Mouse (Mus musculus) CH12.LX (cell line): ENCODE measurements around the gene Slc52a3. TPM values are rescaled to one million over a fixed set of nuclear protein-coding genes. Genes with fewer than 3 reads are reported as not detected.
A peak's percentile ranks its signal among the peaks of the same experiment; 100 is the strongest.

ENCODE experiments used
- DNase-seq: peaks from one replicate; pipeline ENCODE4 v3.0.0-alpha.2; 2013; ENCODE audit errors: extremely low read depth
- H3K27ac ChIP-seq: 2 replicates; pipeline ENCODE4 v1.5.1; 2012; ENCODE audit warnings: low read depth, mild to moderate bottlenecking, control low read depth, moderate library complexity; ENCODE audit not compliant: insufficient read depth
- H3K27me3 ChIP-seq: replicated peaks from 2 replicates; pipeline ENCODE3; 2012; ENCODE audit warnings: inconsistent platforms
- H3K36me3 ChIP-seq, 2 experiments: replicated peaks in 1 of 2; 2 replicates each; pipeline versions ENCODE3 to v1.6.1; 2012; ENCODE audit warnings: inconsistent platforms in 1 of 2, low read length in 1 of 2, mild to moderate bottlenecking in 1 of 2, mixed read lengths in 1 of 2, moderate library complexity in 1 of 2; ENCODE audit not compliant: control insufficient read depth in 1 of 2, insufficient read depth in 1 of 2
- H3K4me1 ChIP-seq, 2 experiments: 2 replicates each; pipeline ENCODE4 v1.6.1; 2012; ENCODE audit warnings: inconsistent platforms in 1 of 2, moderate library complexity in 1 of 2; ENCODE audit not compliant: insufficient read depth in 2 of 2, control insufficient read depth in 1 of 2
- H3K4me2 ChIP-seq: 2 replicates; pipeline ENCODE4 v1.6.1; 2012; ENCODE audit warnings: low read depth, mild to moderate bottlenecking, control low read depth; ENCODE audit not compliant: poor library complexity, insufficient read depth, severe bottlenecking
- H3K4me3 ChIP-seq, 3 experiments: fragments of 150-350 bp in 1 of 3; sonication (generic) in 1 of 3; replicated peaks in 1 of 3; 2 replicates each; pipeline versions ENCODE3 to v1.5.1; 2011 to 2012; ENCODE audit warnings: low read depth in 2 of 3, low read length in 2 of 3, mild to moderate bottlenecking in 2 of 3, moderate library complexity in 2 of 3, control low read depth in 1 of 3, improper control_type of control experiment in 1 of 3, inconsistent platforms in 1 of 3, mixed read lengths in 1 of 3; ENCODE audit not compliant: poor library complexity in 1 of 3
- H3K79me2 ChIP-seq: replicated peaks from 2 replicates; pipeline ENCODE4 v1.6.1; 2012; ENCODE audit warnings: mild to moderate bottlenecking, moderate library complexity; ENCODE audit not compliant: control insufficient read depth, poor library complexity, insufficient read depth, severe bottlenecking; ENCODE audit errors: extremely low read depth
- H3K9ac ChIP-seq: 2 replicates; pipeline ENCODE4 v1.6.1; 2012; ENCODE audit warnings: low read depth, mild to moderate bottlenecking, control low read depth, moderate library complexity; ENCODE audit not compliant: insufficient read depth
- H3K9me3 ChIP-seq: replicated peaks from 2 replicates; pipeline ENCODE3; 2012; ENCODE audit warnings: low read length, inconsistent platforms, mixed read lengths
- BHLHE40 ChIP-seq: IDR thresholded peaks from 2 replicates; pipeline ENCODE4 v1.6.1; 2011; ENCODE audit warnings: mild to moderate bottlenecking, low read depth, low read length, improper control_type of control experiment
- CHD2 ChIP-seq: IDR thresholded peaks from 2 replicates; pipeline ENCODE4 v1.6.1; 2011; ENCODE audit warnings: low read length, improper control_type of control experiment
- CTCF ChIP-seq, 2 experiments: IDR thresholded peaks in 1 of 2; conservative IDR thresholded peaks in 1 of 2; 2 replicates each; pipeline ENCODE4 v1.5.1; 2011 to 2012; ENCODE audit warnings: low read depth in 2 of 2, low read length in 2 of 2, improper control_type of control experiment in 1 of 2, inconsistent platforms in 1 of 2, mild to moderate bottlenecking in 1 of 2, moderate library complexity in 1 of 2
- ELF1 ChIP-seq: IDR thresholded peaks from 2 replicates; pipeline ENCODE4 v1.6.1; 2014; ENCODE audit warnings: low read depth, mild to moderate bottlenecking, inconsistent platforms, low read length, improper control_type of control experiment
- EP300 ChIP-seq: IDR thresholded peaks from 2 replicates; pipeline ENCODE4 v1.6.1; 2011; ENCODE audit warnings: low read length, improper control_type of control experiment
- ETS1 ChIP-seq: conservative IDR thresholded peaks from 2 replicates; pipeline ENCODE4 v1.6.1; 2012; ENCODE audit warnings: low read depth, mild to moderate bottlenecking, inconsistent platforms, low read length, improper control_type of control experiment, moderate library complexity
- HCFC1 ChIP-seq: IDR thresholded peaks from 2 replicates; pipeline ENCODE4 v1.6.1; 2012; ENCODE audit warnings: low read depth, mild to moderate bottlenecking, inconsistent platforms, low read length, improper control_type of control experiment
- IRF4 ChIP-seq: IDR thresholded peaks from 2 replicates; pipeline ENCODE4 v1.6.1; 2014; ENCODE audit warnings: low read depth, mild to moderate bottlenecking, inconsistent platforms, low read length, improper control_type of control experiment
- JUN ChIP-seq: IDR thresholded peaks from 2 replicates; pipeline ENCODE4 v1.6.1; 2011; ENCODE audit warnings: low read depth, mild to moderate bottlenecking, low read length, improper control_type of control experiment, moderate library complexity; ENCODE audit not compliant: insufficient read depth
- JUND ChIP-seq: conservative IDR thresholded peaks from 2 replicates; pipeline ENCODE4 v1.6.1; 2011; ENCODE audit warnings: low read depth, low read length, improper control_type of control experiment
- MAFK ChIP-seq: IDR thresholded peaks from 2 replicates; pipeline ENCODE4 v1.6.1; 2011; ENCODE audit warnings: low read length, improper control_type of control experiment; ENCODE audit not compliant: insufficient replicate concordance
- MAX ChIP-seq: IDR thresholded peaks from 2 replicates; pipeline ENCODE4 v1.6.1; 2011; ENCODE audit warnings: low read length, improper control_type of control experiment
- MAZ ChIP-seq: IDR thresholded peaks from 2 replicates; pipeline ENCODE4 v1.6.1; 2012; ENCODE audit warnings: low read depth, mild to moderate bottlenecking, inconsistent platforms, low read length, improper control_type of control experiment, moderate library complexity
- MEF2A ChIP-seq: IDR thresholded peaks from 2 replicates; pipeline ENCODE4 v1.6.1; 2014; ENCODE audit warnings: low read depth, mild to moderate bottlenecking, inconsistent platforms, low read length, improper control_type of control experiment, borderline replicate concordance
- NELFE ChIP-seq: IDR thresholded peaks from 2 replicates; pipeline ENCODE4 v1.6.1; 2011; ENCODE audit warnings: low read depth, low read length, improper control_type of control experiment
- POLR2A ChIP-seq: IDR thresholded peaks from 2 replicates; pipeline ENCODE4 v1.6.1; 2011; ENCODE audit warnings: low read depth, mild to moderate bottlenecking, improper control_type of control experiment, low read length
- POLR2AphosphoS2 ChIP-seq: IDR thresholded peaks from 2 replicates; pipeline ENCODE4 v1.6.1; 2011; ENCODE audit warnings: low read depth, low read length, improper control_type of control experiment
- RAD21 ChIP-seq: IDR thresholded peaks from 2 replicates; pipeline ENCODE4 v1.6.1; 2011; ENCODE audit warnings: low read depth, mild to moderate bottlenecking, low read length, improper control_type of control experiment, moderate library complexity
- SMC3 ChIP-seq: IDR thresholded peaks from 2 replicates; pipeline ENCODE4 v1.6.1; 2011; ENCODE audit warnings: low read depth, low read length, improper control_type of control experiment
- TBP ChIP-seq: conservative IDR thresholded peaks from 2 replicates; pipeline ENCODE4 v1.6.1; 2011; ENCODE audit warnings: low read depth, low read length, improper control_type of control experiment
- TCF12 ChIP-seq: IDR thresholded peaks from 2 replicates; pipeline ENCODE4 v1.6.1; 2014; ENCODE audit warnings: low read depth, mild to moderate bottlenecking, inconsistent platforms, low read length, improper control_type of control experiment
- UBTF ChIP-seq: IDR thresholded peaks from 2 replicates; pipeline ENCODE4 v1.6.1; 2012; ENCODE audit warnings: low read depth, mild to moderate bottlenecking, inconsistent platforms, low read length, improper control_type of control experiment, moderate library complexity
- USF1 ChIP-seq: IDR thresholded peaks from 2 replicates; pipeline ENCODE4 v1.6.1; 2014; ENCODE audit warnings: low read depth, mild to moderate bottlenecking, inconsistent platforms, low read length, improper control_type of control experiment
- ZMIZ1 ChIP-seq: IDR thresholded peaks from 2 replicates; pipeline ENCODE4 v1.6.1; 2012; ENCODE audit warnings: low read depth, mild to moderate bottlenecking, inconsistent platforms, low read length, improper control_type of control experiment
- dilution Hi-C: fragments of 300-500 bp; cut with MboI; formaldehyde crosslinking; loops from 2 replicates; pipeline ENCODE4 v1.14.3; 2020; ENCODE audit warnings: low sequenced_read_pairs; ENCODE audit not compliant: extremely low pct_unique_long_range_greater_than_20kb, extremely low pct_ligation_motif_present
- in situ Hi-C: fragments of 300-500 bp; cut with MboI; formaldehyde crosslinking; loops from 3 replicates; pipeline ENCODE4 v1.14.3; 2019; ENCODE audit warnings: low sequenced_read_pairs, low pct_ligation_motif_present, low pct_unique_long_range_greater_than_20kb, mixed read lengths
- polyA plus RNA-seq: library from polyadenylated mRNA; unstranded; fragments of >175 nt; gene quantifications from 2 replicates; pipeline ENCODE4 v1.2.1, GENCODE M21; 2012; ENCODE audit warnings: low read depth; ENCODE audit not compliant: insufficient read length
- total RNA-seq, 2 experiments: library from RNA; depleted of rRNA; stranded (reverse); fragments of 300-350 nt in 1 of 2; fragments of >200 nt in 1 of 2; gene quantifications; 2 replicates each; pipeline ENCODE4 v1.2.3; 2012 to 2014

The Slc52a3 gene
- total and polyA plus RNA-seq, 3 experiments, result 0.17 to 0.55 TPM; not detected in 1

- no peak for DNase-seq
- Histone ChIP-seq H3K9me3 (peaks cover 5% of the 10 kb centered on the region), H3K4me2 (no peak overlapping the region)
- TF ChIP-seq RAD21, result peak; percentile 64
- no peak for TF ChIP-seq NELFE
- no peak for TF ChIP-seq POLR2AphosphoS2
- TF ChIP-seq SMC3, result peak; percentile 63
- peak; percentile 67 to 76 for TF ChIP-seq CTCF (conservative IDR thresholded peaks at IDR 0.05 in 1 of 2, IDR thresholded peaks at IDR 0.05 in 1 of 2; ENCODE audit: low read depth in 2 of 2, low read length in 2 of 2)
- TF ChIP-seq, all 38 proteins: peak for 3
- Histone ChIP-seq H3K27ac (no peak overlapping the region), H3K27me3 (peaks cover 48% of the 10 kb centered on the region), H3K36me3 (no peaks in the 10 kb centered on the region), H3K4me3 (no peak overlapping the region), H3K9ac (no peak overlapping the region), H3K79me2 (no peaks in the 10 kb centered on the region), H3K4me1 (no peaks in the 10 kb centered on the region)
- dilution Hi-C loops (no loop called here), in situ Hi-C loops (loop anchor here (5.0 to 10.0 kb wide), 2 partner anchors 177 to 345 kb away; no protein-coding TSS in a partner anchor)
Observed at GRCm38 (mm10) chr2:152020255-152020654, 23.9 kb downstream of the Slc52a3 start.

GRCm38 (mm10) chr2:152022022-152022421, 25.7 kb downstream of the Slc52a3 start:
- peaks cover 51% of the 10 kb centered on the region for H3K27me3 ChIP-seq
- H3K4me3 ChIP-seq, result no peak overlapping the region
- H3K9me3 ChIP-seq, result peaks cover 5% of the 10 kb centered on the region
- no peak overlapping the region for H3K9ac ChIP-seq
- in situ Hi-C loops (loop anchor here (5.0 to 10.0 kb wide), 2 partner anchors 175 to 343 kb away; no protein-coding TSS in a partner anchor), dilution Hi-C loops (no loop called here)
- no peak overlapping the region for H3K27ac ChIP-seq
- no peaks in the 10 kb centered on the region for H3K79me2 ChIP-seq
- no peak overlapping the region for H3K4me2 ChIP-seq
- H3K4me1 ChIP-seq, result no peaks in the 10 kb centered on the region
- no peak for DNase-seq
- H3K36me3 ChIP-seq, result no peaks in the 10 kb centered on the region
- no peak for TF ChIP-seq EP300
- no peak for TF ChIP-seq JUN
- TF ChIP-seq MEF2A, result no peak
- no peak for TF ChIP-seq POLR2A
- no peak for TF ChIP-seq POLR2AphosphoS2
- no peak for TF ChIP-seq ELF1
- peak in 1 of 2 experiments; percentile 43; a peak in 2 of 4 replicates for TF ChIP-seq CTCF (conservative IDR thresholded peaks at IDR 0.05 in 1 of 2, IDR thresholded peaks at IDR 0.05 in 1 of 2; ENCODE audit: low read depth in 2 of 2, low read length in 2 of 2)
- no peak for TF ChIP-seq HCFC1
- no peak for TF ChIP-seq JUND
- TF ChIP-seq TCF12, result no peak
- TF ChIP-seq IRF4, result no peak
- TF ChIP-seq MAZ, result no peak
- no peak for TF ChIP-seq ETS1
- no peak for TF ChIP-seq MAFK
- TF ChIP-seq UBTF, result no peak
- no peak for TF ChIP-seq ZMIZ1
- no peak for TF ChIP-seq MAX
- peak; percentile 16 for TF ChIP-seq RAD21
- TF ChIP-seq TBP, result no peak
- TF ChIP-seq USF1, result no peak
- TF ChIP-seq SMC3, result peak; percentile 12; the same call in 1 of the 2 replicates
- TF ChIP-seq BHLHE40, result no peak
- no peak for TF ChIP-seq CHD2
- TF ChIP-seq, all 38 proteins: peak for 3
